Mouse (Mus musculus): Measurements from ENCODE around the gene Avpr2. TPM values are rescaled to one million over a fixed set of nuclear protein-coding genes. Genes with fewer than 3 reads are reported as not detected.

Gene Avpr2
- polyA plus RNA-seq, 1 experiment from 2014 or later = 0.29 TPM

- H3K27ac ChIP-seq = peak overlapping the region; percentile 61; the same call in 1 of the 2 replicates
- peaks cover 23% of the 10 kb centered on the region for H3K36me3 ChIP-seq (replicated peaks)
- H3K4me2 ChIP-seq = peak overlapping the region; percentile 63
- peak overlapping the region; percentile 69 for H3K9ac ChIP-seq
- peak; percentile 49 for ATAC-seq (ENCODE audit: low FRiP score)
- H3K9me3 ChIP-seq = no peaks in the 10 kb centered on the region
- 24% methylated on average over 34 of the region's 34 CpGs for whole genome bisulfite sequencing
- H3K4me3 ChIP-seq (replicated peaks) = peak overlapping the region; percentile 55
- no peaks in the 10 kb centered on the region for H3K27me3 ChIP-seq
- H3K4me1 ChIP-seq = peaks cover 10% of the 10 kb centered on the region; the same call in 1 of the 2 replicates
Observed at GRCm38 (mm10) chrX:73921285-73921822, 29.5 kb downstream of the Avpr2 start.

GRCm38 (mm10) chrX:73921823-73922549 lies 30.1 kb downstream of the Avpr2 start, which contains the start of the genes Arhgap4 and Naa10:
Gene Arhgap4, minus strand, starts transcription at chrX:73921870.
Gene Naa10, minus strand, starts transcription at chrX:73921944.
- H3K27me3 ChIP-seq = no peaks in the 10 kb centered on the region
- peaks cover 10% of the 10 kb centered on the region; the same call in 1 of the 2 replicates for H3K4me1 ChIP-seq
- WGBS = 17% methylated on average over 43 of the region's 43 CpGs
- peak within 1 kb of the TSS; percentile 55 for H3K4me3 ChIP-seq (replicated peaks)
- H3K36me3 ChIP-seq (replicated peaks) = peaks cover 22% of the 10 kb centered on the region
- H3K9me3 ChIP-seq = no peaks in the 10 kb centered on the region
- H3K27ac ChIP-seq = peak within 1 kb of the TSS; percentile 83
- H3K9ac ChIP-seq = peak within 1 kb of the TSS; percentile 69
- H3K4me2 ChIP-seq = peak within 1 kb of the TSS; percentile 63
- peak; percentile 98 for ATAC-seq (ENCODE audit: low FRiP score)

- peaks cover 18% of the 10 kb centered on the region for H3K36me3 ChIP-seq (replicated peaks)
- 75% methylated on average over 7 of the region's 8 CpGs for WGBS
- no peaks in the 10 kb centered on the region for H3K27me3 ChIP-seq
- H3K4me2 ChIP-seq = peak overlapping the region; percentile 63
- H3K4me3 ChIP-seq (replicated peaks) = peak overlapping the region; percentile 55
- 0 out of 2 replicates have a peak overlapping the region, but pooled peaks have one; percentile 83 for H3K27ac ChIP-seq
- H3K4me1 ChIP-seq = peaks cover 10% of the 10 kb centered on the region; the same call in 1 of the 2 replicates
- 0 out of 2 replicates have a peak, but pooled peaks have one; percentile 18 for ATAC-seq (ENCODE audit: low FRiP score)
- no peaks in the 10 kb centered on the region for H3K9me3 ChIP-seq
- H3K9ac ChIP-seq = peak overlapping the region; percentile 56; the same call in 1 of the 2 replicates
Observed at GRCm38 (mm10) chrX:73922550-73922882, 30.6 kb downstream of the Avpr2 start.

- no peaks in the 10 kb centered on the region for H3K9me3 ChIP-seq
- H3K9ac ChIP-seq = no peak within 1 kb of the TSS
- H3K4me1 ChIP-seq = no peaks in the 10 kb centered on the region
- H3K27ac ChIP-seq = no peak within 1 kb of the TSS
- 0 out of 2 replicates have a peak, but pooled peaks have one; percentile 30 for ATAC-seq (ENCODE audit: low FRiP score)
- peak within 1 kb of the TSS; percentile 22 for H3K4me2 ChIP-seq
- no peaks in the 10 kb centered on the region for H3K36me3 ChIP-seq (replicated peaks)
- H3K27me3 ChIP-seq = no peaks in the 10 kb centered on the region
- H3K4me3 ChIP-seq (replicated peaks) = no peak within 1 kb of the TSS
- 38% methylated on average over 17 of the region's 17 CpGs for WGBS
Observed at GRCm38 (mm10) chrX:73930402-73931062, 38.6 kb downstream of the Avpr2 start, which contains the start of gene Renbp. Gene Renbp, minus strand, starts transcription at chrX:73930850.

GRCm38 (mm10) chrX:73931871-73932270 lies 40.0 kb downstream of the Avpr2 start:
- Histone ChIP-seq H3K9me3 (no peaks in the 10 kb centered on the region), H3K27ac (no peak overlapping the region), H3K4me2 (no peak overlapping the region), H3K4me3 (replicated peaks) (no peak overlapping the region), H3K27me3 (no peaks in the 10 kb centered on the region), H3K4me1 (no peaks in the 10 kb centered on the region), H3K36me3 (replicated peaks) (no peaks in the 10 kb centered on the region), H3K9ac (no peak overlapping the region)
- no peak for ATAC-seq (ENCODE audit: low FRiP score)
- WGBS = 82% methylated on average over 2 of the region's 2 CpGs

- no peak overlapping the region for H3K4me2 ChIP-seq
- 76% methylated on average over 2 of the region's 2 CpGs for WGBS
- H3K4me3 ChIP-seq (replicated peaks) = no peak overlapping the region
- H3K4me1 ChIP-seq = no peaks in the 10 kb centered on the region
- H3K27ac ChIP-seq = no peak overlapping the region
- ATAC-seq (ENCODE audit: low FRiP score) = no peak
- no peak overlapping the region for H3K9ac ChIP-seq
- peaks cover 51% of the 10 kb centered on the region for H3K36me3 ChIP-seq (replicated peaks)
- H3K27me3 ChIP-seq = no peaks in the 10 kb centered on the region
- no peaks in the 10 kb centered on the region for H3K9me3 ChIP-seq
Observed at GRCm38 (mm10) chrX:73941860-73942259, 50.0 kb downstream of the Avpr2 start.

- Histone ChIP-seq H3K27ac (no peak overlapping the region), H3K4me2 (no peak overlapping the region), H3K4me1 (no peaks in the 10 kb centered on the region), H3K4me3 (replicated peaks) (no peak overlapping the region), H3K27me3 (no peaks in the 10 kb centered on the region), H3K36me3 (replicated peaks) (peaks cover 55% of the 10 kb centered on the region), H3K9me3 (no peaks in the 10 kb centered on the region), H3K9ac (no peak overlapping the region)
- no peak for ATAC-seq (ENCODE audit: low FRiP score)
- WGBS = 81% methylated on average over 2 of the region's 2 CpGs
Observed at GRCm38 (mm10) chrX:73942294-73942693, 50.4 kb downstream of the Avpr2 start.

Other genes starting within 250 kb of the Avpr2 start
- 31.2 and 32.1 TPM in 2 replicates for gene Pnck, start 232.0 kb upstream of the Avpr2 start, polyA plus RNA-seq (2016; fragmentation: Nextera tagmentation; extraction: Ambion mirVana)
- gene Slc6a8, start 219.0 kb upstream of the Avpr2 start, polyA plus RNA-seq (2016; fragmentation: Nextera tagmentation; extraction: Ambion mirVana) = 7.5 and 8.0 TPM in 2 replicates
- 105 and 117 TPM in 2 replicates for gene Bcap31, start 175.9 kb upstream of the Avpr2 start, polyA plus RNA-seq (2016; fragmentation: Nextera tagmentation; extraction: Ambion mirVana)
- gene Abcd1, start 175.5 kb upstream of the Avpr2 start, polyA plus RNA-seq (2016; fragmentation: Nextera tagmentation; extraction: Ambion mirVana) = 9.2 and 10.4 TPM in 2 replicates
- 0.08 and 0.19 TPM in 2 replicates for gene Plxnb3, start 135.0 kb upstream of the Avpr2 start, polyA plus RNA-seq (2016; fragmentation: Nextera tagmentation; extraction: Ambion mirVana)
- gene Srpk3, start 117.7 kb upstream of the Avpr2 start, polyA plus RNA-seq (2016; fragmentation: Nextera tagmentation; extraction: Ambion mirVana) = 0.95 and 1.3 TPM in 2 replicates
- 163 and 164 TPM in 2 replicates for gene Idh3g, start 105.2 kb upstream of the Avpr2 start, polyA plus RNA-seq (2016; fragmentation: Nextera tagmentation; extraction: Ambion mirVana)
- gene Ssr4, start 105.1 kb upstream of the Avpr2 start, polyA plus RNA-seq (2016; fragmentation: Nextera tagmentation; extraction: Ambion mirVana) = 106 and 117 TPM in 2 replicates
- 2.3 and 2.6 TPM in 2 replicates for gene Pdzd4, start 67.1 kb upstream of the Avpr2 start, polyA plus RNA-seq (2016; fragmentation: Nextera tagmentation; extraction: Ambion mirVana)
- gene L1cam, start 4.0 kb downstream of the Avpr2 start, polyA plus RNA-seq (2016; fragmentation: Nextera tagmentation; extraction: Ambion mirVana) = 33.1 and 37.4 TPM in 2 replicates
- 1.8 and 3.6 TPM in 2 replicates for gene Arhgap4, start 29.8 kb downstream of the Avpr2 start, polyA plus RNA-seq (2016; fragmentation: Nextera tagmentation; extraction: Ambion mirVana)
- 115 and 117 TPM in 2 replicates for gene Naa10, start 29.8 kb downstream of the Avpr2 start, polyA plus RNA-seq (2016; fragmentation: Nextera tagmentation; extraction: Ambion mirVana)
- gene Renbp, start 38.7 kb downstream of the Avpr2 start, polyA plus RNA-seq (2016; fragmentation: Nextera tagmentation; extraction: Ambion mirVana) = 10.9 and 11.7 TPM in 2 replicates
- gene Hcfc1, start 74.3 kb downstream of the Avpr2 start, polyA plus RNA-seq (2016; fragmentation: Nextera tagmentation; extraction: Ambion mirVana) = 85.9 and 101 TPM in 2 replicates
- gene Irak1, start 131.8 kb downstream of the Avpr2 start, polyA plus RNA-seq (2016; fragmentation: Nextera tagmentation; extraction: Ambion mirVana) = 52.8 and 55.2 TPM in 2 replicates
- gene Opn1mw, start 235.4 kb downstream of the Avpr2 start, polyA plus RNA-seq (2016; fragmentation: Nextera tagmentation; extraction: Ambion mirVana) = not detected in 2 replicates
- gene Mecp2, start 243.3 kb downstream of the Avpr2 start, polyA plus RNA-seq (2016; fragmentation: Nextera tagmentation; extraction: Ambion mirVana) = 18.2 and 19.2 TPM in 2 replicates